Mouse (Mus musculus) spleen, postnatal 14 days (tissue): ENCODE data around the gene Sult2a4.
"Not testable (repeated sequence)": the region's sequence is repeated elsewhere in the genome, so short reads cannot be mapped to it uniquely, and the experiment has no call there.

Source experiments
- DNase-seq, 2 experiments: peaks; one replicate each; pipeline ENCODE4 v3.0.0; 2021 to 2022; ENCODE audit warnings: low spot score in 2 of 2

Gene Sult2a4

GRCm38 (mm10) chr7:13989507-13989906 lies at the start of gene Sult2a4:
Sult2a4 (minus strand) TSS chr7:13989607.
- not testable (repeated sequence) for DNase-seq

- DNase-seq, result not testable (repeated sequence)
Measured at GRCm38 (mm10) chr7:14030831-14031230, 41.4 kb upstream of the Sult2a4 start.

GRCm38 (mm10) chr7:14013083-14013482 lies 23.7 kb upstream of the Sult2a4 start:
- no peak for DNase-seq

GRCm38 (mm10) chr7:14010686-14011085 lies 21.3 kb upstream of the Sult2a4 start:
- not testable (repeated sequence) for DNase-seq
